In the genomic region with DNA sequence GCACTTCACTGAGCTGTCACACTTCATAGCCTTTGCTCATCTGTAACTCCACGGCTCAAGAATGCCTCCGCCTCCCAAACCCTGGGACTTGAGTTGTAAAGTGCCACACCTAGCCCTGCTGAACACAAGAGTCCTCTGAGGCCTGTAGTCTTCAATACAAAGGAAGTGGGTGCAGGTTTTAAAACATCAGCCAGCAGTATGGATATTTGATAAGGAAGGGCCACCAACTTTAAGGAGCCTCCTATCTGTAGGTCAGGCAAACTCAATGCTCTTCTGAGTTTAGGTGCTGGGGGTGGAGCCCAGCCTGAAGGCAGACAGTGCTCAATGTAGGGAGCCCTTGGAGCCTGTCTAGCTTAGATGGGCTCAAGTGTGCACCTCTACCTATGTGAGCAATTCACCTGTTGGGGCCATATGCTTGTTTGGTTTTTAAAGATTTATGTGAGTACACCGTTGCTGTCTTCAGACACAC, we compare ENCODE assay signal across 2 mouse cellular contexts.
A peak's percentile ranks its signal among the peaks of the same experiment; 100 is the strongest.
TF ChIP-seq lines count a peak whose summit lies in the region.

No protein-coding gene starts in this region.

TF ChIP-seq in CH12.LX, 34 proteins besides CTCF, POLR2A, EP300 and RAD21:
- TF ChIP-seq POLR2AphosphoS2 (IDR thresholded peaks at IDR 0.05; ENCODE audit: low read depth, low read length) (peak; percentile 89; the same call in 1 of the 2 replicates), E2F4 (IDR thresholded peaks at IDR 0.05; ENCODE audit: insufficient replicate concordance, low read depth, low read length) (no peak), CHD2 (IDR thresholded peaks at IDR 0.05; ENCODE audit: low read length) (peak; percentile 34; the same call in 1 of the 2 replicates), CHD1 (IDR thresholded peaks at IDR 0.05; ENCODE audit: low read depth, low read length) (no peak)

TF ChIP-seq in myocyte, 11 proteins besides CTCF, POLR2A, EP300 and RAD21:
- TF ChIP-seq POLR2AphosphoS2 (IDR thresholded peaks at IDR 0.05; ENCODE audit: insufficient read length, low read depth) = peak; percentile 51
- no peak for TF ChIP-seq MAX (IDR thresholded peaks at IDR 0.05; ENCODE audit: low read depth)
- TF ChIP-seq USF1 (IDR thresholded peaks at IDR 0.05; ENCODE audit: low read depth) = no peak
- TF ChIP-seq TCF3 (IDR thresholded peaks at IDR 0.05; ENCODE audit: insufficient read length, low read depth) = no peak
- no peak for TF ChIP-seq SRF (IDR thresholded peaks at IDR 0.05; ENCODE audit: control insufficient read depth, insufficient read length, low read depth)
- TF ChIP-seq TCF12 (IDR thresholded peaks at IDR 0.05; ENCODE audit: insufficient read depth, poor library complexity, severe bottlenecking) = no peak
- no peak for TF ChIP-seq CEBPB (IDR thresholded peaks at IDR 0.05; ENCODE audit: insufficient read depth, poor library complexity, severe bottlenecking)
